Mouse (Mus musculus) intestine, embryonic 14.5 days (tissue): ENCODE data around the gene 4930449I24Rik. TPM values are rescaled to one million over a fixed set of nuclear protein-coding genes. Genes with fewer than 3 reads are reported as not detected.
"Not testable (repeated sequence)": the region's sequence is repeated elsewhere in the genome, so short reads cannot be mapped to it uniquely, and the experiment has no call there.

Experiments used
- ATAC-seq: fragments of 200-750 bp; cut with Nextera tagmentation; replicated peaks from 2 replicates; pipeline ENCODE4 v1.8.0; 2017; ENCODE audit warnings: low read depth, moderate number of reproducible peaks, moderate TSS enrichment, moderate library complexity; ENCODE audit not compliant: low FRiP score, low TSS enrichment
- DNase-seq: peaks from one replicate; pipeline ENCODE4 v3.0.0-alpha.2; 2018; ENCODE audit warnings: low spot score
- H3K27ac ChIP-seq: fragments of 300-500 bp; sonication (generic); 2 replicates; pipeline ENCODE4 v1.5.1; 2014; ENCODE audit warnings: low read depth, mild to moderate bottlenecking, control low read depth
- H3K27me3 ChIP-seq: fragments of 300-500 bp; sonication (generic); replicated peaks from 2 replicates; pipeline ENCODE4 v1.6.1; 2014; ENCODE audit warnings: low read length, control low read depth; ENCODE audit not compliant: control insufficient read depth, insufficient read depth
- H3K36me3 ChIP-seq: fragments of 300-500 bp; sonication (generic); 2 replicates; pipeline ENCODE4 v1.6.1; 2014; ENCODE audit warnings: low read length, control low read depth; ENCODE audit not compliant: control insufficient read depth, insufficient read depth
- H3K4me1 ChIP-seq: fragments of 300-500 bp; sonication (generic); replicated peaks from 2 replicates; pipeline ENCODE4 v1.6.1; 2014; ENCODE audit warnings: low read length, control low read depth, mixed read lengths; ENCODE audit not compliant: control insufficient read depth, insufficient read depth
- H3K4me2 ChIP-seq: fragments of 300-500 bp; sonication (generic); 2 replicates; pipeline ENCODE4 v1.6.1; 2014; ENCODE audit warnings: low read length
- H3K4me3 ChIP-seq: fragments of 300-500 bp; sonication (generic); 2 replicates; pipeline ENCODE4 v1.5.1; 2014; ENCODE audit warnings: low read depth, low read length, control low read depth, mixed read lengths
- H3K9ac ChIP-seq: fragments of 300-500 bp; sonication (generic); 2 replicates; pipeline ENCODE4 v1.6.1; 2014; ENCODE audit warnings: mild to moderate bottlenecking, low read length
- H3K9me3 ChIP-seq: fragments of 300-500 bp; sonication (generic); 2 replicates; pipeline ENCODE4 v1.6.1; 2016; ENCODE audit warnings: low read length, control low read depth; ENCODE audit not compliant: control insufficient read depth
- WGBS: fragments of 180-500 bp; shearing (Covaris S2); extraction: QIAGEN DNeasy Blood & Tissue Kit; methylation state at CpG from one replicate; pipeline ENCODE4 v1.1.7; 2014; 5-methylcytosine and 5-hydroxymethylcytosine counted together
- polyA plus RNA-seq: library from polyadenylated mRNA; unstranded; fragments of >200 nt; fragmentation: Nextera tagmentation; extraction: Ambion mirVana; gene quantifications from 2 replicates; pipeline ENCODE4 v1.2.1, GENCODE M21; 2014

4930449I24Rik gene
- polyA plus RNA-seq, result not detected in 2 replicates

DNA sequence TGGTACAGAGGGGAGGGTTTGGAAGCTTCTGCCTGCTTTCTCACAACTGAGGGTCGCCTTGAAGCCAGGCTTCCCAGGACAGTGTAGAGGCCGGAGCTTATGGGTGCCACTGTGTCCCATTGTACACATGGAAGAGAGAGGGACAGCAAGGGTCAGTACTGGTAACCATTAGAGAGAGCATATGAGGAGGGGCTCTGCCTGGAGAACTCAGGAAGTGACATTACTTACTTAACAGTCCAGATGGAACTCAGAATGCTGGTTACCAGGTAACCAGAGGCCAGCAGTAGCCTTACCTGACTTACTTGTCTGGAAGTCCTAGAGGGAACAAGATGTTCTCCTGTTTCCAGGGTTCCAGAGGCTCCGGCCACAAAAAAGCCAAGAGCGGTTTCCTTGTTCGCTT is at the start of gene 4930449I24Rik:
Gene 4930449I24Rik, plus strand, starts transcription at position 301 of the 400 bp plus-strand sequence.
- not testable (repeated sequence) for H3K4me1 ChIP-seq, ATAC-seq, H3K36me3 ChIP-seq, H3K27ac ChIP-seq, H3K9ac ChIP-seq, H3K9me3 ChIP-seq, H3K4me3 ChIP-seq, H3K4me2 ChIP-seq, H3K27me3 ChIP-seq, DNase-seq
- WGBS, result no CpG with 5 or more reads among the region's 5 CpGs

DNA sequence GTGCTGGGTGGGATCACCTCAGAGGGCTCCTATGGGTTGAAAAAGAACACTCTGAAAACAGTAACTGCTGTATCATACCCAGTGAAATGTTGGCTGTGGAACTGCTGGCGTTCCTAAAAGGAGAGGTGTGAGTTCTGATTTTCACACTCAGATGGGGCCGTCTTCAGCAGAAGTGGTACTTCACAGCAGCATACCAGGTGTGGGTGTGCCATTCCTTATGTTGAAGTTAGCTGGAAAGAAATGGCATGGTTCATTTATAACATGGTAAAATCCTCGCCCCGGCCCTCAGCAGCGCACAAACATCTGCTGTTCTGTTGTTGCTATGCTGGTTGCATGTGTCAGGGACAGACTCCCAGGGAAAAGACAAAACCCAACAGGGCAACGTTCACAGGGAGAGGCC is 48.6 kb upstream of the 4930449I24Rik start:
- Histone ChIP-seq H3K27me3 (no peaks in the 10 kb centered on the region), H3K4me2 (no peak overlapping the region), H3K9me3 (no peaks in the 10 kb centered on the region), H3K4me1 (no peaks in the 10 kb centered on the region), H3K27ac (no peak overlapping the region), H3K9ac (no peak overlapping the region), H3K4me3 (no peak overlapping the region), H3K36me3 (no peaks in the 10 kb centered on the region)
- DNase-seq, result no peak
- WGBS, result 93% methylated on average over 6 of the region's 6 CpGs
- no peak for ATAC-seq

DNA sequence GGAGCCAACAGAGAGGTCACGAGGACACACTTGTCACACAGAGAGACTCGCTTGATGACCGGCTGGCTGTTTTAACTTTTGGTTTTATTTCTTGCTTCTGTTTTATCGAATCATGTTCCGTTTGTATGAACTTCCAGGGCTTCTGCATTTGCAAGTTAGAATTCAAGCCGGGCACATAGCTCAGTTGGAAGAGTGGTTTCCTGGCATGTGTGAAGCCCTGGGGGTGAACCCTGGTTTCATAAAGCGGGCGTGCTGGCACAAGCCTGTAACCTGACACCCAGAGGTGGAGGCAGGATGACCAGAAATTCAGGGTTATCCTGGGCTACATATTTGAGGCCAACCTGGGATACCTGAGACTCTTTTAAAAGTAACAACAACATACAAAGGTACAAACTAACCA is 40.6 kb upstream of the 4930449I24Rik start:
- no peak overlapping the region for H3K27ac ChIP-seq
- no peaks in the 10 kb centered on the region for H3K36me3 ChIP-seq
- no peak overlapping the region for H3K4me2 ChIP-seq
- H3K9me3 ChIP-seq, result no peaks in the 10 kb centered on the region
- no peaks in the 10 kb centered on the region for H3K4me1 ChIP-seq
- no peak overlapping the region for H3K9ac ChIP-seq
- H3K4me3 ChIP-seq, result no peak overlapping the region
- ATAC-seq, result no peak
- 81% methylated on average over 8 of the region's 8 CpGs for WGBS
- no peaks in the 10 kb centered on the region for H3K27me3 ChIP-seq
- DNase-seq, result no peak

DNA sequence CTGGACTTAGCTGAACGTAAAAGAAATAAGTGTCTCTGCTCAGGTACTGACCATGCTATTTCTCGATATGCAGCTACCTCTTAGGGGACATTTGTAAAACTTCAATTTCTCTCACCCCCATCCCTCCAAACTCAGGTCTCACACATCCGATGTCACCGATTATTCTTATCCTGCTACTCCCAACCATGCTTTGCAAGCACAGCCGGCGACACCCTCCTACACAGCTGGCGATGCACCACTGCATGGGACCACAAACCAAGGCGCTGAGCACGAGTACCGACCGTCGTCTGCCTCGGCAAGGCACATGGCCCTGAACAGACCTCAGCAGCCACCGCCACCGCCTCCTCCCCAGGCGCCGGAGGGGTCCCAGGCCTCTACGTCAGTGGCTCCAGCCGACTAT is 35.5 kb upstream of the 4930449I24Rik start:
- H3K36me3 ChIP-seq, result no peaks in the 10 kb centered on the region
- 94% methylated on average over 19 of the region's 19 CpGs for WGBS
- no peak overlapping the region for H3K4me3 ChIP-seq
- no peak overlapping the region for H3K4me2 ChIP-seq
- DNase-seq, result no peak
- ATAC-seq, result no peak
- H3K9ac ChIP-seq, result no peak overlapping the region
- no peaks in the 10 kb centered on the region for H3K9me3 ChIP-seq
- no peaks in the 10 kb centered on the region for H3K4me1 ChIP-seq
- H3K27me3 ChIP-seq, result no peaks in the 10 kb centered on the region
- H3K27ac ChIP-seq, result no peak overlapping the region

DNA sequence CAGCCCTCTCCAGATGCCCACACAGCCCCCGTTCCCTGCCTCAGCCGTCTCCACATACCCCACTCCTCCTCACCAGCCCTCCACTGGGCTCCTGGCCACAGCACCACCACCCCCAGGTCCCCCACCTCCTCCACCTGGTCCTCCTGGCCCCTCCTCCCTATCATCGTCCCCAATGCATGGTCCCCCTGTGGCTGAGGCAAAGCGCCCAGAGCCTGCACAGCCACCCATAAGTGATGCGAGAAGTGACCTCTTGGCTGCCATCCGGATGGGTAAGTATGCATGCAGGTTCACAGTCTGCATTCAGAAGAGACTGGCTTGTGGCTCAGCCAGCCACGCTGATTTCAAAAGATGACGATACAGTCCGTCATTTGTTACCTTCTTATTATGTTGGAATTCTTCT is 33.9 kb upstream of the 4930449I24Rik start:
- Histone ChIP-seq H3K4me2 (no peak overlapping the region), H3K9ac (no peak overlapping the region), H3K4me3 (no peak overlapping the region), H3K27ac (no peak overlapping the region), H3K9me3 (no peaks in the 10 kb centered on the region), H3K4me1 (no peaks in the 10 kb centered on the region), H3K27me3 (no peaks in the 10 kb centered on the region), H3K36me3 (no peaks in the 10 kb centered on the region)
- ATAC-seq, result no peak
- 93% methylated on average over 9 of the region's 9 CpGs for WGBS
- no peak for DNase-seq

- 83% methylated on average over 9 of the region's 9 CpGs for WGBS
- Histone ChIP-seq H3K27ac (no peak overlapping the region), H3K4me3 (no peak overlapping the region), H3K9me3 (no peaks in the 10 kb centered on the region), H3K36me3 (no peaks in the 10 kb centered on the region), H3K4me1 (no peaks in the 10 kb centered on the region), H3K27me3 (no peaks in the 10 kb centered on the region), H3K9ac (no peak overlapping the region), H3K4me2 (no peak overlapping the region)
- no peak for DNase-seq
- no peak for ATAC-seq
Observed at GRCm38 (mm10) chr5:146470821-146471220, 31.4 kb upstream of the 4930449I24Rik start.

DNA sequence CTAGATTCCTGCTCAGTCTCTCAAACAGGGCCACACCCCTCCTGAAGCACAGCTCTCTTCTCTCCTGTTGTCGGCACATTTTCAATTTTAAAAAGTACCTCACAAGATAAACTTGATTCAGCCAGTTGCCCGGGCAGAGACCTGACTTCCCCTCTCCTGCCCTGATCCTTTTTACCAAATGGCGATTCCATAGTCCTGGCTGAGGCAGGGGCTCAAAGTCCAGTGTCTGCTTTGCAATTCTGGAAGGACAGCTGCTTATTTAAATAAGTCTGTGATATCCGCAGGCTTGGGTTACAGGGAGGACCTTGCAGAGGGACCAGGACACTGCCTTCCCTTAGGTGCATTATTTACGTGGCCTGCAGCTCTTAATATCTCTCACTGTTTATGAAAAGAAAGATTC is 30.9 kb upstream of the 4930449I24Rik start:
- Histone ChIP-seq H3K27ac (no peak overlapping the region), H3K4me3 (no peak overlapping the region), H3K9ac (no peak overlapping the region), H3K9me3 (no peaks in the 10 kb centered on the region), H3K36me3 (no peaks in the 10 kb centered on the region), H3K27me3 (no peaks in the 10 kb centered on the region), H3K4me1 (no peaks in the 10 kb centered on the region), H3K4me2 (no peak overlapping the region)
- no peak for ATAC-seq
- WGBS, result 76% methylated on average over 5 of the region's 5 CpGs
- no peak for DNase-seq

- ATAC-seq (no peak), DNase-seq (no peak)
- H3K27me3 ChIP-seq, result no peaks in the 10 kb centered on the region
- H3K4me2 ChIP-seq, result no peak overlapping the region
- H3K4me3 ChIP-seq, result no peak overlapping the region
- no peaks in the 10 kb centered on the region for H3K4me1 ChIP-seq
- H3K9ac ChIP-seq, result no peak overlapping the region
- no peaks in the 10 kb centered on the region for H3K36me3 ChIP-seq
- no peak overlapping the region for H3K27ac ChIP-seq
- H3K9me3 ChIP-seq, result no peaks in the 10 kb centered on the region
- 94% methylated on average over 12 of the region's 12 CpGs for WGBS
Observed at GRCm38 (mm10) chr5:146471821-146472220, 30.4 kb upstream of the 4930449I24Rik start.

DNA sequence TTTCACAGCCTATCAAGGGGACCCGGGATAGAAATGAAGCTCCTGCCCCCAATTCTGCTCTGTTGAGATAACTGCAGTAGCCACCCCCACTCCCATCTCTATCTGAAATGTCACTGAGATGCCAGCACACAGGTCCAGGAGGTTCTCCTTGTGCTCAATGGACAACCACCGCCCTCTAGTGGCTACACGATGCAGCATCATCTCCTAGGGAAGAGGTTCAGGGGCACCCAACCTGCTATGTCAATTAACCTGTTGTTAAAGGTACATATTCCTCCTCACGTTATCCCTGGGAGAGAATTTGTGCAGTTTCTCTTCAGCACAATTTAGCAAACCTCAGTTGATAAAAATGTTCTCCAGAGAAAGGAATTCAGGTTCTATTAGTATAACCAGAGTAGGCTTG is 22.6 kb upstream of the 4930449I24Rik start:
- H3K4me1 ChIP-seq, H3K27ac ChIP-seq, H3K4me3 ChIP-seq, H3K9me3 ChIP-seq, ATAC-seq, H3K27me3 ChIP-seq, H3K9ac ChIP-seq, H3K36me3 ChIP-seq, H3K4me2 ChIP-seq, DNase-seq: not testable (repeated sequence)
- 10% methylated on average over 4 of the region's 4 CpGs for WGBS
